Mouse (Mus musculus): ENCODE results near the gene Mybpc3.

- TF ChIP-seq CTCF (IDR thresholded peaks at IDR 0.05; ENCODE audit: insufficient read depth, low read length) (no peak), POLR2A (IDR thresholded peaks at IDR 0.05; ENCODE audit: borderline replicate concordance, extremely low read depth, low read depth, low read length) (no peak)
Observed at GRCm38 (mm10) chr2:91164991-91165390, 47.0 kb downstream of the Mybpc3 start.

Data from lung, adult 2 months (tissue).